ENCODE assay signal across 13 mouse cellular contexts in genomic region chr13:46788452-46788851, GRCm38 (mm10).
DNase-seq lines count a peak whose midpoint lies in the region; ATAC-seq lines count a peak whose summit lies in the region.
"Had no signal": no experiment of that assay in that cellular context is flagged by ENCODE, and none has a peak within 500 bp of the region (broad histone marks: within the 10 kb centered on the region; RNA-seq: fewer than 3 reads in every experiment).

No protein-coding gene starts in this region.

- no peak overlapping the region; the same call in 1 of the 2 replicates for H3K27ac ChIP-seq in kidney, embryonic 14.5 days (ENCODE audit: low read depth, low read length)
- no peak overlapping the region for H3K27ac ChIP-seq in neural tube, embryonic 15.5 days (replicated peaks)
- H3K27ac ChIP-seq: midbrain, embryonic 10.5 days had no signal

- WGBS in kidney, embryonic 14.5 days, result 49% methylated on average over 8 of the region's 8 CpGs
- WGBS in neural tube, embryonic 15.5 days, result 79% methylated on average over 8 of the region's 8 CpGs

- peaks cover 32% of the 10 kb centered on the region for H3K36me3 ChIP-seq in kidney, embryonic 14.5 days (ENCODE audit: control insufficient read depth, insufficient read depth, low read length)
- H3K36me3 ChIP-seq in neural tube, embryonic 15.5 days, result peaks cover 27% of the 10 kb centered on the region

- no peak overlapping the region for H3K4me2 ChIP-seq in kidney, embryonic 14.5 days (replicated peaks; ENCODE audit: low read depth, low read length)
- H3K4me2 ChIP-seq in neural tube, embryonic 15.5 days, result no peak overlapping the region
- H3K4me2 ChIP-seq: liver, embryonic 11.5 days had no signal

- H3K9ac ChIP-seq in kidney, embryonic 14.5 days (ENCODE audit: low read depth, low read length), result no peak overlapping the region
- no peak overlapping the region for H3K9ac ChIP-seq in neural tube, embryonic 15.5 days (replicated peaks)

- H3K4me3 ChIP-seq in kidney, embryonic 14.5 days (ENCODE audit: low read length), result no peak overlapping the region
- no peak overlapping the region for H3K4me3 ChIP-seq in neural tube, embryonic 15.5 days (replicated peaks)
- H3K4me3 ChIP-seq: midbrain, embryonic 10.5 days had no signal

- no peaks in the 10 kb centered on the region for H3K4me1 ChIP-seq in kidney, embryonic 14.5 days (ENCODE audit: control insufficient read depth, insufficient read depth, low read length)
- no peaks in the 10 kb centered on the region for H3K4me1 ChIP-seq in neural tube, embryonic 15.5 days
- H3K4me1 ChIP-seq: midbrain, embryonic 10.5 days had no signal

- DNase-seq in cerebellum, adult 9-11 months, result peak; percentile 20
- no peak for DNase-seq in cerebellum, adult 9-10 months
- peak; percentile 80 for DNase-seq in kidney, adult 11 months
- DNase-seq in kidney, adult 18-20 months, result peak; percentile 82
- DNase-seq in kidney, postnatal 25 days, result peak; percentile 84 to 88
- DNase-seq: layer of hippocampus, postnatal 36 days; left cerebral cortex, postnatal 4 days had no signal

- ATAC-seq in kidney, embryonic 14.5 days (ENCODE audit: low FRiP score, low TSS enrichment), result no peak
- ATAC-seq in neural tube, embryonic 15.5 days (ENCODE audit: low FRiP score), result no peak
- ATAC-seq: forebrain, embryonic 14.5 days; hindbrain, embryonic 16.5 days had no signal

- H3K9me3 ChIP-seq in kidney, embryonic 14.5 days (ENCODE audit: control insufficient read depth, low read length), result no peaks in the 10 kb centered on the region
- no peaks in the 10 kb centered on the region for H3K9me3 ChIP-seq in neural tube, embryonic 15.5 days (replicated peaks)
- H3K9me3 ChIP-seq: midbrain, embryonic 10.5 days had no signal

- H3K27me3 ChIP-seq in kidney, embryonic 14.5 days (ENCODE audit: control insufficient read depth, insufficient read depth, low read length), result no peaks in the 10 kb centered on the region
- H3K27me3 ChIP-seq in neural tube, embryonic 15.5 days (replicated peaks), result no peaks in the 10 kb centered on the region
